Mouse (Mus musculus): ENCODE measurements around the gene Phlpp2. TPM values are rescaled to one million over a fixed set of nuclear protein-coding genes. Genes with fewer than 3 reads are reported as not detected.

Gene Phlpp2
- polyA plus RNA-seq, 1 experiment from 2014 or later, result 3.1 TPM

- no peaks in the 10 kb centered on the region for H3K27me3 ChIP-seq (replicated peaks; ENCODE audit: control insufficient read depth, insufficient read depth, low read length)
- H3K4me3 ChIP-seq (ENCODE audit: low read depth, low read length), result no peak overlapping the region
- no peaks in the 10 kb centered on the region; the same call in none of the 2 replicates for H3K4me1 ChIP-seq (replicated peaks; ENCODE audit: control insufficient read depth, insufficient read depth, low read length)
- no peak for TF ChIP-seq CTCF (IDR thresholded peaks at IDR 0.05; ENCODE audit: low read depth)
- 58% methylated on average over 7 of the region's 7 CpGs for WGBS
- H3K4me2 ChIP-seq (replicated peaks; ENCODE audit: low read depth), result peak overlapping the region; percentile 30; the same call in 1 of the 2 replicates
- peak; percentile 44 for ATAC-seq
- H3K9me3 ChIP-seq (ENCODE audit: control insufficient read depth), result no peaks in the 10 kb centered on the region
- H3K27ac ChIP-seq (ENCODE audit: low read depth, low read length), result peak overlapping the region; percentile 89
- no peak overlapping the region for H3K9ac ChIP-seq (ENCODE audit: low read depth, low read length)
- H3K36me3 ChIP-seq (ENCODE audit: control insufficient read depth, insufficient read depth), result peaks cover 4% of the 10 kb centered on the region; the same call in 1 of the 2 replicates
Observed at GRCm38 (mm10) chr8:109945694-109946093, 77.4 kb downstream of the Phlpp2 start.

GRCm38 (mm10) chr8:109946272-109946671 is 77.9 kb downstream of the Phlpp2 start:
- Histone ChIP-seq H3K9ac (ENCODE audit: low read depth, low read length) (no peak overlapping the region), H3K4me2 (replicated peaks; ENCODE audit: low read depth) (no peak overlapping the region), H3K36me3 (ENCODE audit: control insufficient read depth, insufficient read depth) (no peaks in the 10 kb centered on the region; the same call in 1 of the 2 replicates), H3K27ac (ENCODE audit: low read depth, low read length) (peak overlapping the region; percentile 89; the same call in 1 of the 2 replicates), H3K4me1 (replicated peaks; ENCODE audit: control insufficient read depth, insufficient read depth, low read length) (no peaks in the 10 kb centered on the region; the same call in none of the 2 replicates), H3K4me3 (ENCODE audit: low read depth, low read length) (no peak overlapping the region), H3K27me3 (replicated peaks; ENCODE audit: control insufficient read depth, insufficient read depth, low read length) (no peaks in the 10 kb centered on the region), H3K9me3 (ENCODE audit: control insufficient read depth) (no peaks in the 10 kb centered on the region)
- TF ChIP-seq CTCF (IDR thresholded peaks at IDR 0.05; ENCODE audit: low read depth), result no peak
- 58% methylated on average over 7 of the region's 7 CpGs for WGBS
- ATAC-seq, result peak; percentile 59

GRCm38 (mm10) chr8:109947447-109948284 is 79.3 kb downstream of the Phlpp2 start:
- no peak overlapping the region for H3K4me3 ChIP-seq (ENCODE audit: low read depth, low read length)
- 14% methylated on average over 26 of the region's 26 CpGs for WGBS
- no peaks in the 10 kb centered on the region; the same call in 1 of the 2 replicates for H3K36me3 ChIP-seq (ENCODE audit: control insufficient read depth, insufficient read depth)
- peak overlapping the region; percentile 28 for H3K4me2 ChIP-seq (replicated peaks; ENCODE audit: low read depth)
- H3K9ac ChIP-seq (ENCODE audit: low read depth, low read length), result no peak overlapping the region
- peak; percentile 75 for TF ChIP-seq CTCF (IDR thresholded peaks at IDR 0.05; ENCODE audit: low read depth)
- no peaks in the 10 kb centered on the region; the same call in none of the 2 replicates for H3K4me1 ChIP-seq (replicated peaks; ENCODE audit: control insufficient read depth, insufficient read depth, low read length)
- no peak overlapping the region for H3K27ac ChIP-seq (ENCODE audit: low read depth, low read length)
- no peak for ATAC-seq
- H3K27me3 ChIP-seq (replicated peaks; ENCODE audit: control insufficient read depth, insufficient read depth, low read length), result no peaks in the 10 kb centered on the region
- no peaks in the 10 kb centered on the region for H3K9me3 ChIP-seq (ENCODE audit: control insufficient read depth)

GRCm38 (mm10) chr8:109948285-109948564 is 79.9 kb downstream of the Phlpp2 start:
- H3K4me3 ChIP-seq (ENCODE audit: low read depth, low read length), result no peak overlapping the region
- H3K36me3 ChIP-seq (ENCODE audit: control insufficient read depth, insufficient read depth), result no peaks in the 10 kb centered on the region; the same call in 1 of the 2 replicates
- peak overlapping the region; percentile 28 for H3K4me2 ChIP-seq (replicated peaks; ENCODE audit: low read depth)
- ATAC-seq, result no peak
- no peaks in the 10 kb centered on the region; the same call in none of the 2 replicates for H3K4me1 ChIP-seq (replicated peaks; ENCODE audit: control insufficient read depth, insufficient read depth, low read length)
- H3K9ac ChIP-seq (ENCODE audit: low read depth, low read length), result no peak overlapping the region
- 14% methylated on average over 19 of the region's 19 CpGs for WGBS
- no peak overlapping the region for H3K27ac ChIP-seq (ENCODE audit: low read depth, low read length)
- no peaks in the 10 kb centered on the region for H3K9me3 ChIP-seq (ENCODE audit: control insufficient read depth)
- no peaks in the 10 kb centered on the region for H3K27me3 ChIP-seq (replicated peaks; ENCODE audit: control insufficient read depth, insufficient read depth, low read length)
- no peak for TF ChIP-seq CTCF (IDR thresholded peaks at IDR 0.05; ENCODE audit: low read depth)

- H3K9ac ChIP-seq (ENCODE audit: low read depth, low read length), result no peak overlapping the region
- no peak overlapping the region for H3K27ac ChIP-seq (ENCODE audit: low read depth, low read length)
- no peaks in the 10 kb centered on the region; the same call in 1 of the 2 replicates for H3K4me1 ChIP-seq (replicated peaks; ENCODE audit: control insufficient read depth, insufficient read depth, low read length)
- H3K4me3 ChIP-seq (ENCODE audit: low read depth, low read length), result no peak overlapping the region
- no peak for TF ChIP-seq CTCF (IDR thresholded peaks at IDR 0.05; ENCODE audit: low read depth)
- no peaks in the 10 kb centered on the region for H3K9me3 ChIP-seq (ENCODE audit: control insufficient read depth)
- H3K4me2 ChIP-seq (replicated peaks; ENCODE audit: low read depth), result no peak overlapping the region
- H3K27me3 ChIP-seq (replicated peaks; ENCODE audit: control insufficient read depth, insufficient read depth, low read length), result no peaks in the 10 kb centered on the region
- 74% methylated on average over 7 of the region's 7 CpGs for WGBS
- no peak for ATAC-seq
- peaks cover 6% of the 10 kb centered on the region; the same call in 1 of the 2 replicates for H3K36me3 ChIP-seq (ENCODE audit: control insufficient read depth, insufficient read depth)
Observed at GRCm38 (mm10) chr8:109952171-109952570, 83.8 kb downstream of the Phlpp2 start.

GRCm38 (mm10) chr8:109954486-109954948 is 86.2 kb downstream of the Phlpp2 start:
- Histone ChIP-seq H3K27ac (ENCODE audit: low read depth, low read length) (no peak overlapping the region), H3K36me3 (ENCODE audit: control insufficient read depth, insufficient read depth) (peaks cover 6% of the 10 kb centered on the region; the same call in 1 of the 2 replicates), H3K4me2 (replicated peaks; ENCODE audit: low read depth) (no peak overlapping the region), H3K4me1 (replicated peaks; ENCODE audit: control insufficient read depth, insufficient read depth, low read length) (no peaks in the 10 kb centered on the region; the same call in 1 of the 2 replicates), H3K9ac (ENCODE audit: low read depth, low read length) (no peak overlapping the region), H3K4me3 (ENCODE audit: low read depth, low read length) (no peak overlapping the region), H3K27me3 (replicated peaks; ENCODE audit: control insufficient read depth, insufficient read depth, low read length) (no peaks in the 10 kb centered on the region), H3K9me3 (ENCODE audit: control insufficient read depth) (no peaks in the 10 kb centered on the region)
- TF ChIP-seq CTCF (IDR thresholded peaks at IDR 0.05; ENCODE audit: low read depth), result no peak
- 59% methylated on average over 13 of the region's 13 CpGs for WGBS
- no peak for ATAC-seq
